Comparison of ENCODE assay signal across 8 mouse cellular contexts in the genomic region with DNA sequence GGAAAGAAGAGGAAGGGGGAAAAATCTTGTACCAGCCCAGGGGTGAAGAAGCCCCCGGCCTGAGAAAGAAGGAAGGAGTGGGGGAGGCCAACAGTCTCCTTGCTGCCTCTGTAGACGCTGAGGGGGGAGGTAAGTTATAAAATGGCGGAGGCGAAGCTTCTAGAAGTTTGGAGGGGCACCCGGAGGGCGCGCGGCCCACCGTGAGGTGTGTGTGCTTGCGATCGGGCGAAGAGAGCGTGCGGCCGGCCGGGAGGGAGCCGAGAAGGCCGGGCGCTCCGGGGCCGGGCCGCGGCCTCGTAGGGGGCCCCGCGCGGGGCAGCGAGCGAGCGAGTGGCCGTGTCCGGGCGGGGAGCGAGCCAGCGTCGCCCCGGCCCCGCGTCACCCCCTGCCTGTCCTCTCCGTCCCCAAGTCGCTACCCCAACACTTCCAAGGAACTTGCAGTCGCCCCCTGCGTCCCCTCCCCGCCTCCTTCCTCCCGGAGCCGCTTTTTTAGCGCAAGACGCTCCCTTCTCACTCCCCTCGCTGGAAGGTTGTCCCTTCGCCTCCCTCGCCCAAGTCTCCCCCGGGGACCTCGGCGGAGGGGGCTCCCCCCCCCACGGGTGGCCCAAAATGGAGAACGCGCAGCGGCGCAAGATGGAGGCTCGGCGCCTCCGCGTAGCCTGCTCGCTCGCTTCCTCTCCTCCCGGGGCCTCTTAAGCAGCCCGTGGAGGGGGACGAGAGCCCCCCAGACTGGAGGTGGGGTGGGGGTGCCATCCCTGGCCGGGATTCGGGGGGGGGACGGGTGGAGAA. TPM values are rescaled to one million over a fixed set of nuclear protein-coding genes. Genes with fewer than 3 reads are reported as not detected.
DNase-seq lines count a peak whose midpoint lies in the region; ATAC-seq and TF ChIP-seq lines count a peak whose summit lies in the region.

No protein-coding gene starts in this region.

- no peaks in the 10 kb centered on the region for H3K4me1 ChIP-seq in forebrain, postnatal 0 days (ENCODE audit: insufficient read depth)

- H3K9ac ChIP-seq in forebrain, postnatal 0 days: peak overlapping the region; percentile 90

- WGBS in forebrain, postnatal 0 days: 41% methylated on average over 59 of the region's 71 CpGs

- H3K4me3 ChIP-seq in forebrain, postnatal 0 days (ENCODE audit: low read depth, low read length): peak overlapping the region; percentile 62

- no peak for TF ChIP-seq CTCF in forebrain, postnatal 0 days (IDR thresholded peaks at IDR 0.05; ENCODE audit: low read depth)

- no peaks in the 10 kb centered on the region for H3K9me3 ChIP-seq in forebrain, postnatal 0 days (ENCODE audit: low read length)

- ATAC-seq in forebrain, postnatal 0 days: peak; percentile 40

- H3K36me3 ChIP-seq in forebrain, postnatal 0 days (ENCODE audit: insufficient read depth): no peaks in the 10 kb centered on the region

- H3K27me3 ChIP-seq in forebrain, postnatal 0 days (ENCODE audit: insufficient read depth, low read length): no peaks in the 10 kb centered on the region

- peak; percentile 11 for DNase-seq in ES-CJ7 (ENCODE audit: low read depth, low spot score)
- peak; percentile 54 to 55 for DNase-seq in cerebellum, adult 18-20 months
- peak; percentile 63 for DNase-seq in forebrain, postnatal 0 days
- peak; percentile 64 for DNase-seq in heart, postnatal 4 days
- peak; percentile 9 to 19 for DNase-seq in layer of hippocampus, postnatal 25 days (ENCODE audit: extremely low spot score in 1 of 2, low spot score in 1 of 2)
- DNase-seq in lung, postnatal 36 days: peak; percentile 29
- DNase-seq in retina, postnatal 1 day: peak; percentile 63
- peak; percentile 78 for DNase-seq in thymus, postnatal 4 days

- H3K27ac ChIP-seq in forebrain, postnatal 0 days (ENCODE audit: low read depth, low read length): peak overlapping the region; percentile 99

- peak overlapping the region; percentile 43 for H3K4me2 ChIP-seq in forebrain, postnatal 0 days (ENCODE audit: low read depth)

RNA-seq across cellular contexts. Expression of a gene that starts 0.6 kb away (rescaled TPM):
- total RNA-seq in forebrain, postnatal 0 days (2014; rRNA removed): 76.3 and 93.7 TPM in 2 replicates
- polyA plus RNA-seq in forebrain, postnatal 0 days (2015; fragmentation: Nextera tagmentation; extraction: Ambion mirVana): 13.5 and 14.5 TPM in 2 replicates
- 10 to 100 TPM; 71.9 TPM for total RNA-seq in heart, postnatal 4 days (2021)
- 10 to 100 TPM; 50.9 to 55.5 TPM for total RNA-seq in layer of hippocampus, postnatal 25 days (2021)

Comparison
In these comparisons a context has a peak if more than half of its experiments do, and no peak if none do; other contexts are left out.
1. Peak in every context shown above with its lines: DNase-seq, ATAC-seq, H3K4me3 ChIP-seq and H3K27ac ChIP-seq.
2. DNase-seq: peak in every context shown above with its lines; median percentile 78 in thymus, postnatal 4 days; 64 in heart, postnatal 4 days; 63 in forebrain, postnatal 0 days; 63 in retina, postnatal 1 day; 54 in cerebellum, adult 18-20 months; 29 in lung, postnatal 36 days; 14 in layer of hippocampus, postnatal 25 days; 11 in ES-CJ7.